Mouse (Mus musculus): ENCODE measurements at regions not wholly inside any gene's neighbourhood (a gene's known extent, or its start where the extent isn't known, plus 50 kb on each side); places are given as distances from the start of the nearest gene placed in this dataset.

DNA sequence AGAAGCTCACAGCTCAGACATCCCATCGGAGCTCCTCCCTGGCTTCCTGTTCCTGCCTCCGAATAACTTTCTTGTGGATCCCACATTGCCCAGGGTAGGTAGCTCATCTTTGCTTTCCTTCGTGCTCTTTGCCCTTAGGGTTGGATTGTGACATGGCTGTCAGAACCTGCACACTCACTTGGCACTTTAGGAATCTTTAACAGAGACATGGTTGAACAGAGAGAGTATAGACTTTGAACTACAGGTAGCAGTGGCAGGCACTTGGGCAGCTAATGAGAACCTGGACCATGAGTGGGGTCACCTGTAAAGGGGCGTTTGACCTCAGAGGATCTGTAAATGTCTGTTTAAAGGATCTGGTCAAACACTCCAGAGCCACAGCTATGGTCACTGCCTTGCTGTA is 62.4 kb upstream of the Sall1 start:
- H3K4me3 ChIP-seq (replicated peaks in 1 of 3; ENCODE audit: low read depth in 2 of 3, low read length in 2 of 3, poor library complexity in 1 of 3), result no peak overlapping the region
- TF ChIP-seq JUN (IDR thresholded peaks at IDR 0.05; ENCODE audit: insufficient read depth, low read depth, low read length), result no peak
- TF ChIP-seq SMC3 (IDR thresholded peaks at IDR 0.05; ENCODE audit: low read depth, low read length), result no peak
- no peak for TF ChIP-seq GABPA (IDR thresholded peaks at IDR 0.05; ENCODE audit: insufficient replicate concordance, low read depth, low read length)
- TF ChIP-seq UBTF (IDR thresholded peaks at IDR 0.05; ENCODE audit: low read depth, low read length), result no peak
- TF ChIP-seq MAFK (IDR thresholded peaks at IDR 0.05; ENCODE audit: insufficient replicate concordance, low read length), result no peak
- no peak for TF ChIP-seq PAX5 (IDR thresholded peaks at IDR 0.05; ENCODE audit: low read length)
- no peak for TF ChIP-seq KAT2A (IDR thresholded peaks at IDR 0.05; ENCODE audit: insufficient replicate concordance, low read length)
- TF ChIP-seq ZMIZ1 (IDR thresholded peaks at IDR 0.05; ENCODE audit: low read depth, low read length), result no peak
- no peaks in the 10 kb centered on the region for H3K27me3 ChIP-seq (replicated peaks)
- in situ Hi-C loops (cut with MboI; ENCODE audit: low pct_ligation_motif_present, low pct_unique_long_range_greater_than_20kb, low sequenced_read_pairs), result no loop called here
- H3K79me2 ChIP-seq (replicated peaks; ENCODE audit: control insufficient read depth, extremely low read depth, insufficient read depth, poor library complexity, severe bottlenecking), result no peaks in the 10 kb centered on the region
- no peaks in the 10 kb centered on the region for H3K36me3 ChIP-seq (replicated peaks in 1 of 2; ENCODE audit: control insufficient read depth in 1 of 2, insufficient read depth in 1 of 2, low read length in 1 of 2)
- peaks cover 15% of the 10 kb centered on the region for H3K9me3 ChIP-seq (replicated peaks; ENCODE audit: low read length)
- no peak overlapping the region for H3K9ac ChIP-seq (ENCODE audit: insufficient read depth, low read depth)
- no peak overlapping the region for H3K4me2 ChIP-seq (ENCODE audit: insufficient read depth, low read depth, poor library complexity, severe bottlenecking)
- dilution Hi-C loops (cut with MboI; ENCODE audit: extremely low pct_ligation_motif_present, extremely low pct_unique_long_range_greater_than_20kb, low sequenced_read_pairs), result no loop called here
- DNase-seq (ENCODE audit: extremely low read depth), result no peak
- H3K4me1 ChIP-seq (ENCODE audit: control insufficient read depth in 1 of 2, insufficient read depth in 2 of 2), result no peaks in the 10 kb centered on the region
- H3K27ac ChIP-seq (ENCODE audit: insufficient read depth, low read depth), result no peak overlapping the region

DNA sequence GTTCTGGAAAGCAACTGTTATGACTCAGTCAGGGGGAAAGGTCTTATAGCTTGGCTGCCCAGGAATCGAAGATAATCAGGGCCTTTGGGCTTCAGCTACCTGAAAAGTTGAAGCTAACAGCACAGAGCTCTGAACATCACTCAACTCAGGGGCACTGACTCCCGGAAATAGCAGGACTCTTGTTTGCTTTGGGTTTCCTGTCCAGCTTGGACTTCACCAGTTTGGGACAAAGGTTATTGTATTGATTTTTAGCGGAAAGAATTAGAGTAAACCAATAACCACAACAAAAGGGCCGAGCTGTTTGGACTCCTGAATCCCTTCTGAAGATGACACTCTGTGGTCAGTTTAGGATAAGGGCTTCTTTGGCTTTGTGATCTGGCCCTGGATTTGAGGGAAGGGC is 53.4 kb upstream of the Sall1 start:
- no peak overlapping the region for H3K27ac ChIP-seq (ENCODE audit: insufficient read depth, low read depth)
- no peaks in the 10 kb centered on the region for H3K79me2 ChIP-seq (replicated peaks; ENCODE audit: control insufficient read depth, extremely low read depth, insufficient read depth, poor library complexity, severe bottlenecking)
- no peaks in the 10 kb centered on the region for H3K36me3 ChIP-seq (replicated peaks in 1 of 2; ENCODE audit: control insufficient read depth in 1 of 2, insufficient read depth in 1 of 2, low read length in 1 of 2)
- TF ChIP-seq RAD21 (IDR thresholded peaks at IDR 0.05; ENCODE audit: low read depth, low read length), result no peak
- TF ChIP-seq JUND (conservative IDR thresholded peaks at IDR 0.05; ENCODE audit: low read depth, low read length), result no peak
- no peak for TF ChIP-seq HCFC1 (IDR thresholded peaks at IDR 0.05; ENCODE audit: low read depth, low read length)
- no peak for TF ChIP-seq MAZ (IDR thresholded peaks at IDR 0.05; ENCODE audit: low read depth, low read length)
- no peak for TF ChIP-seq USF2 (conservative IDR thresholded peaks at IDR 0.05; ENCODE audit: low read depth, low read length)
- TF ChIP-seq JUN (IDR thresholded peaks at IDR 0.05; ENCODE audit: insufficient read depth, low read depth, low read length), result no peak
- no peak for TF ChIP-seq MEF2A (IDR thresholded peaks at IDR 0.05; ENCODE audit: borderline replicate concordance, low read depth, low read length)
- TF ChIP-seq NELFE (IDR thresholded peaks at IDR 0.05; ENCODE audit: low read depth, low read length), result no peak
- TF ChIP-seq TBP (conservative IDR thresholded peaks at IDR 0.05; ENCODE audit: low read depth, low read length), result no peak
- no peak for TF ChIP-seq MAX (IDR thresholded peaks at IDR 0.05; ENCODE audit: low read length)
- no peak for TF ChIP-seq TCF12 (IDR thresholded peaks at IDR 0.05; ENCODE audit: low read depth, low read length)
- no peak for TF ChIP-seq NRF1 (IDR thresholded peaks at IDR 0.05; ENCODE audit: low read depth, low read length)
- TF ChIP-seq ELF1 (IDR thresholded peaks at IDR 0.05; ENCODE audit: low read depth, low read length), result no peak
- H3K4me1 ChIP-seq (ENCODE audit: control insufficient read depth in 1 of 2, insufficient read depth in 2 of 2), result no peaks in the 10 kb centered on the region
- H3K4me3 ChIP-seq (replicated peaks in 1 of 3; ENCODE audit: low read depth in 2 of 3, low read length in 2 of 3, poor library complexity in 1 of 3), result no peak overlapping the region
- in situ Hi-C loops (cut with MboI; ENCODE audit: low pct_ligation_motif_present, low pct_unique_long_range_greater_than_20kb, low sequenced_read_pairs), result no loop called here
- no peak overlapping the region for H3K4me2 ChIP-seq (ENCODE audit: insufficient read depth, low read depth, poor library complexity, severe bottlenecking)
- dilution Hi-C loops (cut with MboI; ENCODE audit: extremely low pct_ligation_motif_present, extremely low pct_unique_long_range_greater_than_20kb, low sequenced_read_pairs), result no loop called here
- no peak overlapping the region for H3K9ac ChIP-seq (ENCODE audit: insufficient read depth, low read depth)
- no peaks in the 10 kb centered on the region for H3K27me3 ChIP-seq (replicated peaks)
- DNase-seq (ENCODE audit: extremely low read depth), result no peak
- H3K9me3 ChIP-seq (replicated peaks; ENCODE audit: low read length), result peaks cover 23% of the 10 kb centered on the region
